In the genomic region with DNA sequence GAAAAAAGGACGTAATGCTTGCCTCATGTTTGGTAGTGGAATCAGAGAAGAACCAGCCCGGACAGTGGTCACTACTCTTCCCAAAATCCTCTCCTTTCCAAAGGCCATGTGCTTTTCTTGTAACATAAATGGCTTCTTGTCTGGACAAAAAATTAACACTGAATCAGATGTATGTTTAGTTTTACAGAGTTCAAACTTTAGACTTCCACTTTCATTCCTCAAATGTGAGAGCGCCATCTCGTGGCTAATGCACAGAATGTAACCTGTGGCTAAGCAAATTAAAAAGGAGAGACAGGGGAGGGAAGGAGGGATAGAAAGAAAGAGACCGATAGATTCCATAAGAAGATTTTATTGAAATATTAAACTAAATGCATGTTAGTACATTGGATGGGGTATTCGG, we compare ENCODE assay signal across 8 mouse cellular contexts. TPM values are rescaled to one million over a fixed set of nuclear protein-coding genes. Genes with fewer than 3 reads are reported as not detected.
DNase-seq lines count a peak whose midpoint lies in the region; ATAC-seq and TF ChIP-seq lines count a peak whose summit lies in the region.

No protein-coding gene starts in this region.

- no peak overlapping the region for H3K4me3 ChIP-seq in heart, embryonic 11.5 days (ENCODE audit: low read depth, low read length)
- no peak overlapping the region for H3K4me3 ChIP-seq in MEL (ENCODE audit: control insufficient read depth in 1 of 2, insufficient read depth in 1 of 2, low read depth in 2 of 2, low read length in 2 of 2)
- H3K4me3 ChIP-seq in hindbrain, embryonic 14.5 days (replicated peaks; ENCODE audit: low read length) = no peak overlapping the region
- H3K4me3 ChIP-seq in midbrain, embryonic 16.5 days (ENCODE audit: low read depth, low read length) = no peak overlapping the region

- no peak overlapping the region for H3K9ac ChIP-seq in heart, embryonic 11.5 days (ENCODE audit: low read depth, low read length)
- H3K9ac ChIP-seq in MEL (ENCODE audit: control insufficient read depth, low read depth, low read length, poor library complexity, severe bottlenecking) = no peak overlapping the region
- H3K9ac ChIP-seq in hindbrain, embryonic 14.5 days = no peak overlapping the region
- no peak overlapping the region for H3K9ac ChIP-seq in midbrain, embryonic 16.5 days (ENCODE audit: low read depth, low read length)

- peak; percentile 14 to 48 for DNase-seq in heart, postnatal 14 days
- peak; percentile 54 for DNase-seq in MEL (ENCODE audit: low read depth, low spot score)
- DNase-seq in hindbrain, embryonic 14.5 days (ENCODE audit: low spot score) = peak; percentile 88
- DNase-seq in left cerebral cortex, postnatal 25 days (ENCODE audit: low spot score in 2 of 2) = peak; percentile 47 to 58
- peak; percentile 30 for DNase-seq in thymus, postnatal 14 days

- no peak overlapping the region for H3K27ac ChIP-seq in heart, embryonic 11.5 days (ENCODE audit: low read depth, low read length)
- H3K27ac ChIP-seq in MEL (ENCODE audit: control insufficient read depth, low read depth, low read length) = no peak overlapping the region
- H3K27ac ChIP-seq in hindbrain, embryonic 14.5 days = no peak overlapping the region
- no peak overlapping the region for H3K27ac ChIP-seq in midbrain, embryonic 16.5 days (ENCODE audit: low read length)

- no peak for TF ChIP-seq EP300 in MEL (IDR thresholded peaks at IDR 0.05; ENCODE audit: low read depth in 1 of 2, low read length in 2 of 2)

- H3K4me2 ChIP-seq in heart, embryonic 11.5 days = no peak overlapping the region
- no peak overlapping the region for H3K4me2 ChIP-seq in hindbrain, embryonic 14.5 days (replicated peaks)
- H3K4me2 ChIP-seq in midbrain, embryonic 16.5 days (ENCODE audit: low read length) = no peak overlapping the region

- 39% methylated on average over 6 of the region's 6 CpGs for WGBS in heart, embryonic 11.5 days (ENCODE audit: insufficient replicate concordance)
- WGBS in hindbrain, embryonic 14.5 days = 44% methylated on average over 6 of the region's 6 CpGs
- WGBS in midbrain, embryonic 16.5 days = 41% methylated on average over 6 of the region's 6 CpGs

- no peak for TF ChIP-seq POLR2A in MEL (IDR thresholded peaks at IDR 0.05; ENCODE audit: control insufficient read depth in 1 of 2, insufficient read depth in 1 of 2, low read depth in 1 of 2, low read length in 2 of 2, poor library complexity in 1 of 2)

- ATAC-seq in heart, embryonic 11.5 days (replicated peaks; ENCODE audit: insufficient number of reproducible peaks, low FRiP score, low TSS enrichment) = no peak
- peak; percentile 74 for ATAC-seq in common myeloid progenitor, adult 5-6 weeks (replicated peaks; ENCODE audit: low read depth, poor library complexity, severe bottlenecking)
- ATAC-seq in hindbrain, embryonic 14.5 days (ENCODE audit: low FRiP score) = 0 out of 2 replicates have a peak, but pooled peaks have one; percentile 22
- ATAC-seq in midbrain, embryonic 16.5 days = peak; percentile 69

- no peaks in the 10 kb centered on the region for H3K9me3 ChIP-seq in heart, embryonic 11.5 days (replicated peaks; ENCODE audit: control insufficient read depth, low read length)
- H3K9me3 ChIP-seq in MEL (replicated peaks; ENCODE audit: insufficient read depth, low read length) = no peaks in the 10 kb centered on the region
- no peaks in the 10 kb centered on the region for H3K9me3 ChIP-seq in hindbrain, embryonic 14.5 days (ENCODE audit: control insufficient read depth, low read length)
- H3K9me3 ChIP-seq in midbrain, embryonic 16.5 days (replicated peaks; ENCODE audit: control insufficient read depth, low read length, poor library complexity, severe bottlenecking) = no peaks in the 10 kb centered on the region

- peak; percentile 70 for TF ChIP-seq RAD21 in MEL (IDR thresholded peaks at IDR 0.05; ENCODE audit: low read depth, low read length)

- no peaks in the 10 kb centered on the region for H3K79me2 ChIP-seq in MEL (ENCODE audit: control insufficient read depth, insufficient read depth, low read length, poor library complexity)

- intact Hi-C loops in heart, postnatal 14 days (cut with DNase I) = loop anchor here (5.0 kb wide), 1 partner anchor 874 kb away; no protein-coding TSS in a partner anchor
- intact Hi-C loops in left cerebral cortex, postnatal 25 days (cut with DNase I) = loop anchor here (2.0 to 5.0 kb wide), 3 partner anchors 119 to 872 kb away; a partner anchor contains a TSS

- TF ChIP-seq CTCF in MEL (IDR thresholded peaks at IDR 0.05 in 2 of 3, conservative IDR thresholded peaks at IDR 0.05 in 1 of 3; ENCODE audit: control insufficient read depth in 1 of 3, insufficient read depth in 1 of 3, low read depth in 2 of 3, low read length in 3 of 3, poor library complexity in 1 of 3, severe bottlenecking in 1 of 3) = peak; percentile 44 to 72 (median 44)

- no peaks in the 10 kb centered on the region for H3K4me1 ChIP-seq in heart, embryonic 11.5 days (ENCODE audit: control insufficient read depth, insufficient read depth, low read length)
- no peaks in the 10 kb centered on the region for H3K4me1 ChIP-seq in MEL (ENCODE audit: control insufficient read depth in 1 of 2, insufficient read depth in 2 of 2, low read length in 2 of 2)
- no peaks in the 10 kb centered on the region for H3K4me1 ChIP-seq in hindbrain, embryonic 14.5 days (replicated peaks; ENCODE audit: control insufficient read depth, insufficient read depth, low read length)
- no peaks in the 10 kb centered on the region for H3K4me1 ChIP-seq in midbrain, embryonic 16.5 days (ENCODE audit: control insufficient read depth, insufficient read depth, low read length)

- H3K27me3 ChIP-seq in heart, embryonic 11.5 days (ENCODE audit: control insufficient read depth, insufficient read depth, low read length) = no peaks in the 10 kb centered on the region
- H3K27me3 ChIP-seq in MEL (ENCODE audit: control insufficient read depth in 1 of 2, insufficient read depth in 2 of 2, low read length in 2 of 2) = no peaks in the 10 kb centered on the region
- H3K27me3 ChIP-seq in hindbrain, embryonic 14.5 days (ENCODE audit: control insufficient read depth, insufficient read depth, low read length) = no peaks in the 10 kb centered on the region
- H3K27me3 ChIP-seq in midbrain, embryonic 16.5 days (ENCODE audit: control insufficient read depth, insufficient read depth, low read depth, low read length) = no peaks in the 10 kb centered on the region

- no peaks in the 10 kb centered on the region for H3K36me3 ChIP-seq in heart, embryonic 11.5 days (ENCODE audit: control insufficient read depth, insufficient read depth, low read length)
- no peaks in the 10 kb centered on the region for H3K36me3 ChIP-seq in MEL (ENCODE audit: control insufficient read depth in 1 of 2, insufficient read depth in 2 of 2, low read length in 2 of 2)
- no peaks in the 10 kb centered on the region for H3K36me3 ChIP-seq in hindbrain, embryonic 14.5 days (replicated peaks; ENCODE audit: control insufficient read depth, insufficient read depth)
- H3K36me3 ChIP-seq in midbrain, embryonic 16.5 days (ENCODE audit: control insufficient read depth, insufficient read depth, low read length) = no peaks in the 10 kb centered on the region

TF ChIP-seq in MEL, 35 proteins besides CTCF, POLR2A, EP300 and RAD21:
- TF ChIP-seq SMC3 (IDR thresholded peaks at IDR 0.05; ENCODE audit: low read depth, low read length) (peak; percentile 68), ZC3H11A (IDR thresholded peaks at IDR 0.05; ENCODE audit: low read depth, low read length) (peak; percentile 59), KAT2A (conservative IDR thresholded peaks at IDR 0.05; ENCODE audit: low read depth, low read length) (no peak)

RNA-seq across cellular contexts. Expression of a gene that starts 45.4 kb away (rescaled TPM):
- 1 to 10 TPM; 1.4 to 1.5 TPM for total RNA-seq in heart, postnatal 14 days (2021)
- polyA plus RNA-seq in heart, embryonic 11.5 days (2014; fragmentation: Nextera tagmentation; extraction: Ambion mirVana) = 0.99 and 1.0 TPM in 2 replicates
- not detected in 2 replicates for total RNA-seq in MEL (2012; rRNA removed)
- polyA plus RNA-seq in MEL (2012; ENCODE audit: insufficient read depth in 1 of 2, insufficient read length in 2 of 2, low read depth in 1 of 2, low replicate concordance in 2 of 2, missing spikeins in 1 of 2) = not detected
- 1.6 and 2.4 TPM in 2 replicates for total RNA-seq in common myeloid progenitor, adult 5-6 weeks (2017)
- 2.5 and 3.3 TPM in 2 replicates for polyA plus RNA-seq in hindbrain, embryonic 14.5 days (2014; fragmentation: Nextera tagmentation; extraction: Ambion mirVana)
- 1 to 10 TPM; 4.2 to 6.2 TPM for total RNA-seq in left cerebral cortex, postnatal 25 days (2021)
- polyA plus RNA-seq in midbrain, embryonic 16.5 days (2015; fragmentation: Nextera tagmentation; extraction: Ambion mirVana) = 3.2 and 3.6 TPM in 2 replicates

Comparison
In these comparisons a context has a peak if more than half of its experiments do, and no peak if none do; other contexts are left out.
1. DNase-seq: peak in every context shown above with its lines; median percentile 88 in hindbrain, embryonic 14.5 days; 54 in MEL; 52 in left cerebral cortex, postnatal 25 days; 31 in heart, postnatal 14 days; 30 in thymus, postnatal 14 days.